Mouse (Mus musculus) liver, embryonic 13.5 days (tissue): Measurements from ENCODE around the gene Sdccag8. TPM values are rescaled to one million over a fixed set of nuclear protein-coding genes. Genes with fewer than 3 reads are reported as not detected.

Source experiments
- ATAC-seq: fragments of 200-750 bp; cut with Nextera tagmentation; 2 replicates; pipeline ENCODE4 v1.8.0; 2017; ENCODE audit warnings: low read depth, mild to moderate bottlenecking, moderate number of reproducible peaks, moderate library complexity
- DNase-seq: peaks from one replicate; pipeline ENCODE4 v3.0.0; 2022
- H3K27ac ChIP-seq: fragments of 300-500 bp; sonication (generic); 2 replicates; pipeline ENCODE4 v1.5.1; 2015; ENCODE audit warnings: moderate library complexity, mild to moderate bottlenecking, inconsistent platforms
- H3K27me3 ChIP-seq: fragments of 300-500 bp; sonication (generic); 2 replicates; pipeline ENCODE4 v1.6.1; 2015; ENCODE audit warnings: mild to moderate bottlenecking, inconsistent platforms
- H3K36me3 ChIP-seq: fragments of 300-500 bp; sonication (generic); 2 replicates; pipeline ENCODE4 v1.6.1; 2015; ENCODE audit warnings: mild to moderate bottlenecking, inconsistent platforms
- H3K4me1 ChIP-seq: fragments of 300-500 bp; sonication (generic); replicated peaks from 2 replicates; pipeline ENCODE4 v1.6.1; 2015; ENCODE audit warnings: inconsistent platforms
- H3K4me2 ChIP-seq: fragments of 300-500 bp; sonication (generic); 2 replicates; pipeline ENCODE4 v1.6.1; 2015; ENCODE audit warnings: inconsistent platforms, mild to moderate bottlenecking, moderate library complexity
- H3K4me3 ChIP-seq: fragments of 300-500 bp; sonication (generic); replicated peaks from 2 replicates; pipeline ENCODE4 v1.5.1; 2015; ENCODE audit warnings: mild to moderate bottlenecking, inconsistent platforms
- H3K9ac ChIP-seq: fragments of 300-500 bp; sonication (generic); 2 replicates; pipeline ENCODE4 v1.6.1; 2015; ENCODE audit warnings: mild to moderate bottlenecking, inconsistent platforms
- H3K9me3 ChIP-seq: fragments of 300-500 bp; sonication (generic); replicated peaks from 2 replicates; pipeline ENCODE4 v1.6.1; 2016; ENCODE audit warnings: inconsistent platforms
- WGBS: fragments of 180-500 bp; shearing (Covaris S2); methylation state at CpG from one replicate; pipeline ENCODE4 v1.1.7; 2015; ENCODE audit not compliant: insufficient replicate concordance; 5-methylcytosine and 5-hydroxymethylcytosine counted together
- polyA plus RNA-seq: library from polyadenylated mRNA; unstranded; fragments of >200 nt; fragmentation: Nextera tagmentation; extraction: Ambion mirVana; gene quantifications from 2 replicates; pipeline ENCODE4 v1.2.1, GENCODE M21; 2015

Sdccag8 gene
- polyA plus RNA-seq, 1 experiment from 2014 or later = 5.7 TPM

- 49% methylated on average over 2 of the region's 2 CpGs for WGBS
- no peak overlapping the region for H3K27ac ChIP-seq
Measured at GRCm38 (mm10) chr1:177014346-177014745, 199.9 kb downstream of the Sdccag8 start.

GRCm38 (mm10) chr1:177014921-177015439 is 200.5 kb downstream of the Sdccag8 start:
- Histone ChIP-seq H3K4me1 (no peaks in the 10 kb centered on the region), H3K27me3 (no peaks in the 10 kb centered on the region), H3K4me2 (no peak overlapping the region), H3K36me3 (no peaks in the 10 kb centered on the region), H3K9me3 (no peaks in the 10 kb centered on the region), H3K27ac (no peak overlapping the region), H3K4me3 (no peak overlapping the region), H3K9ac (no peak overlapping the region)
- DNase-seq (no peak), ATAC-seq (no peak)
- 60% methylated on average over 6 of the region's 6 CpGs for WGBS

More at GRCm38 (mm10) chr1:177014346-177014745, 199.9 kb downstream of the Sdccag8 start:
- H3K9me3 ChIP-seq = no peaks in the 10 kb centered on the region
- no peak for DNase-seq
- H3K36me3 ChIP-seq = no peaks in the 10 kb centered on the region
- no peak overlapping the region for H3K4me2 ChIP-seq
- no peak overlapping the region for H3K9ac ChIP-seq
- ATAC-seq = no peak
- H3K4me3 ChIP-seq = no peak overlapping the region
- no peaks in the 10 kb centered on the region for H3K27me3 ChIP-seq
- no peaks in the 10 kb centered on the region for H3K4me1 ChIP-seq

- WGBS = 64% methylated on average over 3 of the region's 3 CpGs
- Histone ChIP-seq H3K36me3 (no peaks in the 10 kb centered on the region), H3K27me3 (no peaks in the 10 kb centered on the region), H3K9me3 (no peaks in the 10 kb centered on the region), H3K27ac (no peak overlapping the region), H3K4me3 (no peak overlapping the region), H3K4me2 (no peak overlapping the region), H3K4me1 (no peaks in the 10 kb centered on the region), H3K9ac (no peak overlapping the region)
- DNase-seq = no peak
- ATAC-seq = no peak
Measured at GRCm38 (mm10) chr1:177015917-177016316, 201.5 kb downstream of the Sdccag8 start.

GRCm38 (mm10) chr1:177016729-177017128 is 202.3 kb downstream of the Sdccag8 start:
- WGBS = 77% methylated on average over 2 of the region's 2 CpGs
- peaks cover 5% of the 10 kb centered on the region for H3K4me1 ChIP-seq
- DNase-seq (no peak), ATAC-seq (no peak)
- H3K36me3 ChIP-seq = no peaks in the 10 kb centered on the region
- H3K9ac ChIP-seq = no peak overlapping the region
- no peak overlapping the region for H3K27ac ChIP-seq
- no peaks in the 10 kb centered on the region for H3K27me3 ChIP-seq
- H3K4me3 ChIP-seq = no peak overlapping the region
- no peaks in the 10 kb centered on the region for H3K9me3 ChIP-seq
- H3K4me2 ChIP-seq = no peak overlapping the region

GRCm38 (mm10) chr1:177018750-177019149 is 204.3 kb downstream of the Sdccag8 start:
- DNase-seq (no peak), ATAC-seq (no peak)
- Histone ChIP-seq H3K9ac (no peak overlapping the region), H3K27me3 (no peaks in the 10 kb centered on the region), H3K9me3 (no peaks in the 10 kb centered on the region), H3K4me1 (peaks cover 8% of the 10 kb centered on the region), H3K36me3 (no peaks in the 10 kb centered on the region), H3K4me3 (no peak overlapping the region), H3K27ac (no peak overlapping the region), H3K4me2 (no peak overlapping the region)
- WGBS = 85% methylated on average over 1 of the region's 1 CpGs

GRCm38 (mm10) chr1:177019668-177020067 is 205.2 kb downstream of the Sdccag8 start:
- Histone ChIP-seq H3K9me3 (no peaks in the 10 kb centered on the region), H3K4me2 (no peak overlapping the region), H3K4me3 (no peak overlapping the region), H3K4me1 (peaks cover 8% of the 10 kb centered on the region), H3K36me3 (no peaks in the 10 kb centered on the region), H3K27me3 (no peaks in the 10 kb centered on the region), H3K9ac (no peak overlapping the region), H3K27ac (no peak overlapping the region)
- 80% methylated on average over 5 of the region's 5 CpGs for WGBS
- ATAC-seq = no peak
- DNase-seq = no peak

GRCm38 (mm10) chr1:177022751-177023150 is 208.3 kb downstream of the Sdccag8 start:
- H3K27ac ChIP-seq = no peak overlapping the region
- DNase-seq = no peak
- 62% methylated on average over 3 of the region's 3 CpGs for WGBS

GRCm38 (mm10) chr1:177027706-177028105 is 213.2 kb downstream of the Sdccag8 start:
- H3K27me3 ChIP-seq = no peaks in the 10 kb centered on the region
- H3K4me1 ChIP-seq = no peaks in the 10 kb centered on the region
- ATAC-seq = no peak
- no peaks in the 10 kb centered on the region for H3K36me3 ChIP-seq
- no peaks in the 10 kb centered on the region for H3K9me3 ChIP-seq
- DNase-seq = no peak
- H3K9ac ChIP-seq = no peak overlapping the region
- no peak overlapping the region for H3K4me3 ChIP-seq
- H3K27ac ChIP-seq = no peak overlapping the region
- no peak overlapping the region for H3K4me2 ChIP-seq
- 72% methylated on average over 3 of the region's 3 CpGs for WGBS

More at GRCm38 (mm10) chr1:177022751-177023150, 208.3 kb downstream of the Sdccag8 start:
- Histone ChIP-seq H3K4me3 (no peak overlapping the region), H3K4me2 (no peak overlapping the region), H3K27me3 (no peaks in the 10 kb centered on the region), H3K4me1 (peaks cover 8% of the 10 kb centered on the region), H3K36me3 (no peaks in the 10 kb centered on the region), H3K9me3 (no peaks in the 10 kb centered on the region), H3K9ac (no peak overlapping the region)
- ATAC-seq = no peak

GRCm38 (mm10) chr1:177029032-177029431 is 214.6 kb downstream of the Sdccag8 start:
- Histone ChIP-seq H3K27ac (no peak overlapping the region), H3K9me3 (no peaks in the 10 kb centered on the region), H3K4me2 (no peak overlapping the region), H3K4me1 (no peaks in the 10 kb centered on the region), H3K4me3 (no peak overlapping the region), H3K9ac (no peak overlapping the region), H3K36me3 (no peaks in the 10 kb centered on the region), H3K27me3 (no peaks in the 10 kb centered on the region)
- ATAC-seq (no peak), DNase-seq (no peak)
- WGBS = 36% methylated on average over 2 of the region's 2 CpGs

GRCm38 (mm10) chr1:177030669-177031068 is 216.2 kb downstream of the Sdccag8 start:
- H3K36me3 ChIP-seq = no peaks in the 10 kb centered on the region
- H3K9ac ChIP-seq = no peak overlapping the region
- ATAC-seq (no peak), DNase-seq (no peak)
- no peaks in the 10 kb centered on the region for H3K27me3 ChIP-seq
- no peak overlapping the region for H3K4me2 ChIP-seq
- no peaks in the 10 kb centered on the region for H3K4me1 ChIP-seq
- no peak overlapping the region for H3K4me3 ChIP-seq
- H3K27ac ChIP-seq = no peak overlapping the region
- 62% methylated on average over 3 of the region's 3 CpGs for WGBS
- no peaks in the 10 kb centered on the region for H3K9me3 ChIP-seq

GRCm38 (mm10) chr1:177031196-177031595 is 216.7 kb downstream of the Sdccag8 start:
- WGBS = 65% methylated on average over 1 of the region's 1 CpGs

GRCm38 (mm10) chr1:177032233-177032632 is 217.8 kb downstream of the Sdccag8 start:
- H3K36me3 ChIP-seq = no peaks in the 10 kb centered on the region
- DNase-seq = no peak
- no peaks in the 10 kb centered on the region for H3K9me3 ChIP-seq
- no peaks in the 10 kb centered on the region for H3K4me1 ChIP-seq
- H3K27me3 ChIP-seq = no peaks in the 10 kb centered on the region
- WGBS = 46% methylated on average over 1 of the region's 1 CpGs
- ATAC-seq = no peak
- no peak overlapping the region for H3K27ac ChIP-seq
- no peak overlapping the region for H3K4me2 ChIP-seq
- H3K9ac ChIP-seq = no peak overlapping the region
- no peak overlapping the region for H3K4me3 ChIP-seq

More at GRCm38 (mm10) chr1:177031196-177031595, 216.7 kb downstream of the Sdccag8 start:
- Histone ChIP-seq H3K9ac (no peak overlapping the region), H3K27ac (no peak overlapping the region), H3K36me3 (no peaks in the 10 kb centered on the region), H3K9me3 (no peaks in the 10 kb centered on the region), H3K27me3 (no peaks in the 10 kb centered on the region), H3K4me1 (no peaks in the 10 kb centered on the region), H3K4me3 (no peak overlapping the region), H3K4me2 (no peak overlapping the region)
- DNase-seq (no peak), ATAC-seq (no peak)
